Mouse (Mus musculus) urinary bladder, postnatal 36 days (tissue): Measurements from ENCODE around the gene Ubald1.

Experiments used
- DNase-seq, 2 experiments: peaks; one replicate each; pipeline ENCODE4 v3.0.0; 2022; ENCODE audit warnings: low spot score in 2 of 2, mixed read lengths in 1 of 2

Ubald1 gene

DNA sequence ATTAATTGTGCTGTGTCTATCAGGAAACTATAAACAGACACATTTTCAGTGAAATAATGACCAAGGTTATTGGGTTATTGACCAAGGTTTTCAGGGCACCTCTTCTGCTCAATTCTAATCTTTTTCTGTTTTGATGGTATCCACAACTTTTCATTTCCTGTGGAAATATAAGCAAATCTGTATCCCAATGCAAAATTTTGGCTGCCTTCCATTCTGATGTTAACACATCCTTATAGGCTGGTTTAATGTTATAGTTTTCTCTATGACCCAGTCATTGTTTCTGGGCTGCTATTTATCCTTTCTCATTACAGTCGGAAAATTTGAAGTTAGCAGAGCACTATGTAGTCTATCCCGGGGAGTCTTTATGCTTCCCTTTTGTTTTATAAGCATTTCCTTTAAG is 19.6 kb upstream of the Ubald1 start:
- DNase-seq: no peak

DNA sequence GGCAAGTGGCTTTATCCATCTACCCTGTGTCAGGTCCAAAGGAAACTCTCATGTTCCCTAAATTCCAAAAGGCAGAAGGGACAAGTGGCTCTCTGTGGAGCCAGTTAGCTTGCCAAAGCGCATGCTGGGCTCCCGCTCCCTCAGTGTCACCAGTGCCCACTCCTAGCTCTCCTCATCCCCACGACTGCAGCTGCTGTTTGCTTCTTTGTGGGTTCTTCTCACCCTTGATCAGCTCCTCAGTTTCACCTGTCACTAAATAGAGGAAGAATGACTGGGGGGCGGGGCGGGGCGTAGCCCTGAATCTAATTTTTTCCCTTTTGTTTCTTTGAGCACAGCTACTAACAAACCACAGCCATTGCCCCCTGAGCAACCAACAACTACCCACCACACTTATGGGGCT is 18.8 kb upstream of the Ubald1 start:
- DNase-seq: no peak

DNA sequence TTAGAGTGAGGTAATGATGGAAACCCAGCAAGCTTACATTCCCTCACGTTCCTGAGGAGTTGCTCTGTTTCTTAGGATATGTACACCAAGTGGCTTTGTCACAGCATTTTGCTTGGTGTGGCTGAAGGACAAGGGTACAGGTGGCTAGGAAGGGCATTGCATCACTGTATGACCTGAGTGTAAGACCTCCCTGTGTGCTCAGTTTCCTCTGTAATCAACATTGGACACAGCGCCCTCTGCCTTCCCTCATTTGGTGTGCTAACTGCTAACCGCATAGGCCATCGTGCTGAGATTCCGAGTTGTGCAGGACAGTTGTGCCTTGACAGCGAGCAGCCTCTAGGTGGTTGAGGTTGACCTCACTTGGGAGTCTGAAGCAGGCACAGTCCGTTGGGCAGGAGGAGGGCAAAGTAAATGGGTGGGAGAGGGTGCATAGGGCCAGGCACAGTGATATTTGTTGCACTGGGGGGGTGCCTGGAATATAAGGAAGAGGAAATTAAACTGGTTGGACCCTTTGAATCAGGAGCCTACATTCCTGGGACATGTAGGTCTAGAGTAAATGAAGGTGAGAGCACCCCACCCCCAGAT is 17.1 kb upstream of the Ubald1 start:
- DNase-seq: no peak

DNA sequence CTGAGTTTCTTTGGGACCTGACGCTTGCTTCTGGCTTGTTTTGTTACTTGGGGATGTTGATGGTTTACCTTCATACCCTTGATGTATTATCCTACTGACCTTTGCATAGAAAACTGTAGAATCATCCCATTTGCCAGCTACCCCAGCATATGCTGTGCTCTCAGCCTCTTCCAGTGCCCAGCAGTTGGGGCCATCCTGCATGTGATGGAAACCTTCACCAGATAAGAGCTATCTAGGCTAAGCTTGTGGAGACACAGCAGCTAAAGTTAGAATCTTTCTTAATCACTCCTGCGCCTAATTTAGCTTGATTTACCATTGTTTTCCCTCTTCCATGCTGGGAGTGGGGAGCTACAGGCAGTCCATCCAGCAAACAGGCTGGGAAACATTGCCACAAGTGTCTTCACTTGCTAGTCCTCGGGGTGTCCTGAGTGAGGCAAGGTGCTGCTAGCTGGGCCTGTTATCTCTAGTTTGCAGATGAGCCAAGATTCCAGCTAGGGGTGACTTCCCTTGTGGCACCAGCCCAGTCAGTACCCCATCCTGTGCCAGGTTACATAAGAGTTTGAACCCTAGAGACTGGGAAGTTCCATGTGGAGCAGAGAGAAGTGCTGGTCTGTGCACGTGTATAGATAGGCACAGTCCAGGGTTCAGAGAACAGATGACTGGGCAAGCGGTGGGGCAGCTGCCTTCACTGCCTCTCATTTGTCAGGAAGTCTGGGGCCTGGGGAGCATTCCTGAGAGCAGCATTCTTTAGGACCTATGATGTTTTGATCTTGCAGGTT is 16.3 kb upstream of the Ubald1 start:
- DNase-seq: no peak

DNA sequence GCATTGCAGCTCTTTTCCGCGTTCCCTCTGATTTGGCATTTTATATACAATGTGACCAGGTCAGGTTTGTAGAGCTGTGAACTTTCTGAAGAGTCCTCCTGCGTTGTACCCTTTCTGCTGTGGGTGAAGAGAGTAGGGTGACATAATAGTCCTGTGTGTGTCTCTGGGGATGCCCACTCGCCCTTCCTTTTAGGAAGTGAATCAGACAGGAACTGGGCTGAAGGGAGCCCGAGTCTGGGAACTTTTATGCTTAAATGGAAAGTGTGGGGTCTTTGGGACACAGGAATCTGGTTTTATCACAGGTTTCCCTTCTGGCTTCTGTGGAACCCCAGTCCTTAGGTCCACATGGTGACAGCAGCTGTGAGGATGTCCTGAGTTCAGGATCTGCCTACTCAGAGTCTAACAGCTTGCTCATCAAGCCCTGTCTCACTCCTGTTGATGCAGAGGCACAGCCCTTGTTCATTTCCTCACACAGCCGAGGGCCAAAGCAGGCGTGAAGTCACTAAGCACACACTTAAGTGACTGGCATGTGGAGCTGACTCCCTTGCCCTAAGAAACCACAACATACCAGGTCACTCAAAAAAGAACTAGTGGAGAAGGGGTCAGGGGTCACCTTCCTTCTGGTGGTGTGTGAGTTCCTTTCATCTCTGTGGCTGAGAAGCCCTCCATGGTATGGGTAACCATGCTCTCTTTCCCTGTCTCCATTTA is 14.2 kb upstream of the Ubald1 start:
- DNase-seq: no peak

DNA sequence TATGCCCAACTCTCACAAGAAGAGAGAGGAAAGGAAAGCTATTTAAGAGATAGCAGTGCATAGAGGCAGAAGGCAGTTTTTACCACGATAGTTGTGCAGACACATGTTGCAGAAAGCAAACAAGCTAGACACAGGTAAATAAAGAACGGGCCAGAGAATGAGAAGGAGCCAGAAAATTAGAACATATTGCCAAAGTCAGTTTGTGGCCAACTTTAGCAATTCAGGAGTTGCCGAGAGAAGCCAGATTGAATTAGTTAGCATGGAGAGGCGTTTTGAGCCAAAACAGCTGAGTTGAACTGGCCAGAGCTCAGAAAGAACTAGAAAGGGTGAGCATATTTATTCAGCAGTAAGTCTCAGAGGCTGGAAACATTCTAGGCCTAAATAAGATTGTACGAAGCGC is 12.1 kb upstream of the Ubald1 start:
- no peak for DNase-seq

DNA sequence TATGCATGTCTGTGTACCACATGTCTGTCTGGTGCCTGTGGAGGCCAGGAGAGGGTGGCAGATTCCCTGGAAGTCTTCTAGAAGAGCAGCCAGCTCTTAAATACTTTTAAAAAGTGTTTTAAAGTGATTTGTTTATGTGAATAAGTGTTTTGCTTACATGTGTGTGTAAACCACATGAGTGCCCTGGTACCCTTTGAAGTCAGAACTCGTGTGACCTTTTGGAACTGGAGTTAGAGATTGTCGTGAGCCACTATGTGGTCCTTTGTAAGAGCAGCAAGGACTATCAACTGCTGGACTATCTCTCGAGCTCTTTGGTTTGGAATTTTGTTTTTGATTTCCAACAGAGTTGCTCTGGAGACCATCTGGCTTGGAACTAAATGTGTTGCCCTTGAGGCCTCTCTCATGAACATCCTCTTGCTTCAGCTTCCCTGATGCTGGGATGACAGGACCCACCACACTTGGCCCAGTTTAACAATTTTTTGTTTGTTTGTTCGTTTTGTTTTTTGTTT is 10.1 kb upstream of the Ubald1 start:
- DNase-seq: no peak

DNA sequence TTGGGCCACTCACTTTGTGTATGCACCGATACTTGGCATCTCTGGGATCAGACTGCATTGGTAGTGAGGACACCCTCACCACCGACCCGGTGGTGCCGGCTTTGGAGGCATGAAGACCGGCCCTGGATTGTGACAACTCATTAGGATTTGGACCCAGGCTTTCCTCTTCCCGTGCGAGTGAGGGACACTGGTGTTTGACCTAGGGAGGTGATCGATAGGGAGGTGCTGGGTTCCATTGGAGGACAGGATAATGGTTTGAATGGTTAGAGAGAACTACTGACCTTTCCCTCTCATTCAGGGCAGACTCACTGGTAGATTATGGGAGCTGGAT is 6.5 kb upstream of the Ubald1 start:
- DNase-seq: no peak

DNA sequence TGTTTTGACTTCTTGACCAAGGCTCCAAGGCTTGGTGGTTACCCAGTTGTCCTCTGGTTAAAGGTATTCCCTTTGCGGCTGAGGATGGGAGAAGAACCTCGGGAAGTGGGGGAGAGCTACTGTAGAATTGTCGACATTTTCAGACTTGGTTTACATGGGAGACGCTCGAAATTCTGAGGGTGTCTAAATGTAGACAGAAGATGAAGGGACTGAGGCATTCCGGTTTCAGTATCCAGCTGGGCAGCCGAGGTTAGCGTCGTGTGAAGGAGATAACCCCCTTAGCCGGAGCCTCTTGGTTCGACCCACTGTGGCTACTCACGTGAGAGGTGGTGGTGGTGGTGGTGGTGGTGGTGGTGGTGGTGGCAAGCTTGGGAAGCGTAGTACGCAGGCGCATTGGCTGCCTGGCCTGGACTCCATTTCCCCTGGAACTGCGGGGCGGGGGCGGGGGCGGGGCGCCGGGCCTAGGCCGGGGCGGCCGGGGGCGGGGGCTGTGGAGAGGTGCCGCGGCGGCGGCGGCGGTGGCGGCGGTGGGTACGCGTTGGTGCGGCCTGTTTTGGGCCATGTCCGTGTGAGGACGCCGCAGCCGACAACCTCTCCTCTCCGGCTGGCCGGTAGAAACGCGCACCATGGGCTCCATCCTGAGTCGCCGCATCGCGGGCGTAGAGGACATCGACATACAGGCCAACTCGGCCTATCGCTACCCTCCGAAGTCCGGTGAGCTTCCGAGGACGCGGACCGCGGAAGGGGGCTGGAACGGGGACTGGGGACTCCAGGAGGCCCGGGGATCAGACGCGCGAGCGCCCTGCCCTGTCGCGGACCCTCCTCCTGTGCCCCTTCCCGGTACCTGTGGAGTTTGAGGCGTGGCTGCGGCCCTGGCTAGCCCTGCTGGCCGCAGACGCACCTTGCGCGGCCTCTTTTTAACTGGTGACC is 5.9 kb upstream of the Ubald1 start, which contains the start of gene Mgrn1:
Mgrn1 (plus strand) TSS at position 490 of the 930 bp plus-strand sequence.
- peak; percentile 67 to 86 for DNase-seq

DNA sequence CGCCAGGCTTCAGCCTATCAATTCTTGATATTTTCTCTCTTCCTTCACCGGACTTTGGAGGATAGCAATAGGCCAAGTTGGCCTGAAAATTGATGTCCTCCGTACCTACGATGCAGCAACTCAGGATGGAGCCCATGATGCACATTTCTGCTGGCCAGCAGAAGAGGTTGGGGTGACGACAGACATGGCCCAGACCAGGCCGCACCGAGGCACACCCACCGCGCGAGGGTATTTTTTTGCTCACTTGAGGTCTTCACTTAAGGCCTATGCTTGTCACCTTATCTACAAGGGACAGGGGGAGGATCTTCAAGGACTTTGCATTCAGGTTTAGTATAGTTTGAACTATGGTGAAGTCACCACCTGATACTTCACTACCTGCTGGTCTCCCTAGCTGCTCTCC is 4.8 kb upstream of the Ubald1 start:
- DNase-seq: no peak

DNA sequence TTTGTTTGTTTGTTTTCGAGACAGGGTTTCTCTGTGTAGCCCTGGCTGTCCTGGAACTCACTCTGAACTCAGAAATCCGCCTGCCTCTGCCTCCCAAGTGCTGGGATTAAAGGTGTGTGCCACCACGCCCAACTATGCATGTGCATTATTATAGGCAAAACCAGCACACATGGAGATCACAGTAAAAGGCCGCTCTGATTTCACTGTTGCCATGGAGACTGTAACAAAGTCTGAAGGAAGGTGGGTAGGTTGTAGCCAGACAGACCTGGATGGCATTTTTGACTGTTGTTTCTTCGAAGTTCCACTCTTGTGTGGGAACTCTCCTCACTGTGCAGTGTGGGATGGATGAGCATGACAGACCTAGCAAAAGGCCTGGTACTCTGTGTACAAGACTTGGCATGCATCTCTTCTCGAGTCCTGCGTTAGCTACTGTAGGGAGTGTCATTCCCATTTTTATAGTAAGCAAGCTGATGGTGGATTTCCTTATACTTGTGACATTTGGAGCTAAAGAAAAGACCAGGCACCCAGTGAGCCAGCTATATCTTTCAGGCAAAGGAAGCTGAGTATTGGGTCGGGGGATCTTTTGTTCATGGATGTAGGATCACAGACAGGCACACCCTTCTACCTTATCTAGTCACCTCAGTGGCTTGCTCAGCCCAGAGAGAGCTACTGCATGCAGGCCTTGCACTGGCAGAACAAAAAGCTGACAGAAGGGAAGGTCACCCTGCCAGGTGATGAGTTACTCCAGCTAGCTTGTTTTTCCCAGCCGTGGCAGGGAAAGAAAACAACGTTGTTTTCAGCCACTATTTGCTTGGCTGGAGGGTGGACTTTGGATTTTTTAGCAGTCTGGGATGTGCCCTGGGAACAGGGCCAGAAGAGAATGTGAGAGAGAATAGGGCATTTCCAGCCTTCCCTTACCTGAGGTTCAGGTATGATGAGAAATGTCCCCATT is 1.6 kb upstream of the Ubald1 start:
- DNase-seq: no peak

DNA sequence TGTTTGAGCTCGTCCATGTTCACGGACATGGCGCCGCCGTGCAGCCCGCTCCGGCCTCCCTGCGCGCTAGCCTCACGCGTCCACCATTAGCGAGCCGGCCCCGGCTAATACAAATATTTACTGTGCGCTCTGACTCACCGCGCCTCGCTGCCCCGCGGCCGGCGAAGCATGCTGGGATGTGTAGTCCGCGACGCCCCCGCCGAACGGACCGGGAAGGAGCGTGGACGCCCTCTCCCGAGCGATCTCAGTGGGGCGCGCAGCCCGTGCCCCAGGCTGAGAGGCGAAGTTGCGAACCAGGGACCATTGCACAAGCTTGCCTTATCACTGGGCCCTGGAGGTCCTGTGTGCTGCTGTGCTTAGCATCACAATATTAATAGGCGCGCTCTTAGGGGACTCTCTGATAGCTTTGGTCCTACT is 399 bp downstream of the Ubald1 start:
- DNase-seq: peak; percentile 88 to 91

DNA sequence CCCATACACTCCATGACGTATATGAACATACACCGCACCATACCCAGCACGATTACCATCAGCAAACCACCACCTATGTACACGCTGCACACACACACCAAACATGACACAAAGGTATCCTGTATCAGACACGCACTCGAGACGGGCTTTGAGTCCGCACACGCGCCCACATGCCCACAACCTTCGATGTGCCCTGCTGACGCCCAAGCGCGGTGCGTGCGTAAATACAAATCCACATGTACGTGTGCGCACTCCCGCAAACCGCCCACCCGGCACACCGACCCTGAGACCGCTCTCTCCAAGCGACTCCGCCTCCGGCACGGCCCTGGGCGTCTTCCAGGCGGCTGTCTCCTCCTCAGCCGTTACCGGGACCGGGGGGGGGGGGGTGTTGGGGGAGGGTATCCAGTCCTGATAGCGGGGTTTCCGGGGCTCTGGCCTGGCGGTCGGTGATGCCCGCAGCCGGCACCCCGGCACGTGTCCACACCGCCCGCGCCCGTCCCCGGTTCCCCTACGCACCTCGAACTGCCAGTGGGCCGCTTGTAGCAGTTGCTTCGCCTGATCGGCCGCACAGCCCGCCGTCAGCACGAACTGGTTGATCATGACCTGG is 911 bp downstream of the Ubald1 start:
- no peak for DNase-seq

DNA sequence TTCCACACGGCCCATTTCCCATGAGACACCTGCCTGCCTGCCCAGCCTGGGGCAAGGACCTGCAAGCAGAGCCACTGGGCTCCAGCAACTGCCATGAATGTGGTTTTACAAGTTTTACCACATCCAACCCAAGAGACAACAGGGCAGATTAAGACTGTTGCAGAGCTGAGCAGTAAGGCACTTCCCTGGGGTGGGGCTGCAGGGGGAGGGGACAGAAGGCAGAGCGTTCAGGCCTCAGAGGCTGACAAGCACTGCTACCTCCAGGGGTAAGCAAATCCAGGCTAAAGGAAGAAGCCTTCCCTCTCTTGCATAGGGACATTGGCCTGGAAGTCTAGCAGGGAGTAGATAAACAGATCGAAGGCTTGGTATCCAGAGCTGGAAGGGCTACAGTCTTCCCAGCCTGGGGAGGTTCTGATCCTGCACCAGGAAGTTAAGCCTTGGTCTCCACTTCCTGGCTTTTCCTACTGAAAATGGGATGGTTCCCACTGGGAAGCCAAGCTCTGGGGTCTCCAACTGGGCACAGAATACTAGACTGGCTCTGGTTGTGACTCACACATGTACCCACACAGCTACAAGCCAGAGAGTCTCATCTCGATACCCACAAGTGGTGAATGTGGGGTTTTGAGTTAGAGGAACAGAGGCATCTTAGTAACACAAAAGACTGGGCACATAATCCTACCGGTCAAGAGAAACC is 1.8 kb downstream of the Ubald1 start:
- DNase-seq: peak; percentile 67 to 77

DNA sequence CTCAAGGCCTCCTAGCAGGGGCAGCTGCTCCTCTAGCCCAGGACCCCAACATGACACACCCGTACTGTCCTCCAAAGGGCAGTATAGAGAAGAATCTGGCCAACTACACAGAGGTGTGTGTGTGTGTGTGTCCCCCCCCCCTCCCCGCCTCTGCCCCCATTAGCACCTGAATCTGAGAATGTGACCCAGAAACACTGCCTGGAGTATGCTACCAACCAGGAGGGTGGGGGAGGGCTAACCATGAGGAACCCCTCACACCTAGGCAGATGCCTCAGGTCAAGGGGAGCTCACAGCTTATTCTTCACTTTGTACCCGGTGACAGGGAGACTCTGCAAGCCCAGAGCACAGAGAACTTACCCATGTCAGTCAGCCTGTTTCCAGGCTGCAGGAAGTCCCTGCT is 2.4 kb downstream of the Ubald1 start:
- no peak for DNase-seq

DNA sequence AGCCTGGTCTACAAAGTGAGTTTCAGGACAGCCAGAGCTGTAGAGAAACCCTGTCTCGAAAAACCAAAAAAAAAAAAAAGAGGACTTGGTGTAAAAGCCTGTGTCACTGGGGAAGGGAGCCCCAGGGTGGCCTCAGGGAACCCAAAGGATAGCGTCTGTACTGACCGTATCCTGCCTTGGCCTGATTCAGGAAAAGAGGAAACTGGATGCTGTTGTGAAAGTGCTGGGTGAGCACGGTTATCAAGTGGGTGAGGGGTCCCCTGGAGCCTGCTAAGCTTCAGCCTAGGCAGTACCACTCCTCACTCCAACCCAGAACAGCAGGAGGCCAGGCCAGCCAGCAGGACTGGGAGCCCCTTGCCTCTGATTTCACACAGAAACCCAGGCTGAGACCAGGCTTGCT is 2.9 kb downstream of the Ubald1 start:
- no peak for DNase-seq

DNA sequence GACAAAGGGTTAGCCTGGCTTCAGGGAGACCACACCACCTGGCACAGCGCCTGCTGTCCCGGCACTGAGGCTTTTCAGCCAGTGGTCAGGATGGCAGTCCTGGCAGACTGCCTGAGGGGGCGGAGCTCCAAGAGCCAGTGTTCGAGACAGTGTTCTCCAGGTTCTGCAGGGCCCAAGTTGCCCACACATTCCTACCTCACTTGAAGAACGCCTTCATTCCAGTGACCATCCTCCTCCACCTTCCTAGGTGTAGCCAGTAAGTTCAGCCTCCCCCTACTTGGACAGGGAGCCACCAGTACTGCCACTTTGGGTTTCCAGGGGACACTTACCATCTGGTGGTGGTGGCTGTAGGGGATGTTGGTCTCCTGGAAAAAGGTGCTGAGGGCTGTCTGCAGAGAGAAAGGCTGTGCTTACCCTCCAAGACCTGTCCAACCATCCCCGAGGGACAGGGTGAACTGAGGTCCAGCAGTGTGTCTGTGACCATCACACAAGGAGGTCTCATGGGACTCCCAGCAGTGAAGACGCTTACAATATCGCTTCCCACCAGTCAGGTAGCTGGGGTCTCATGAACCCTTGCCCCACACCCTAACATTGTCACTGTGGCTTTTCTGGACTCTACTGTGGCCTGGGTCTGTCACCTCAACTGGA is 4.0 kb downstream of the Ubald1 start:
- DNase-seq: peak; percentile 45 to 71

DNA sequence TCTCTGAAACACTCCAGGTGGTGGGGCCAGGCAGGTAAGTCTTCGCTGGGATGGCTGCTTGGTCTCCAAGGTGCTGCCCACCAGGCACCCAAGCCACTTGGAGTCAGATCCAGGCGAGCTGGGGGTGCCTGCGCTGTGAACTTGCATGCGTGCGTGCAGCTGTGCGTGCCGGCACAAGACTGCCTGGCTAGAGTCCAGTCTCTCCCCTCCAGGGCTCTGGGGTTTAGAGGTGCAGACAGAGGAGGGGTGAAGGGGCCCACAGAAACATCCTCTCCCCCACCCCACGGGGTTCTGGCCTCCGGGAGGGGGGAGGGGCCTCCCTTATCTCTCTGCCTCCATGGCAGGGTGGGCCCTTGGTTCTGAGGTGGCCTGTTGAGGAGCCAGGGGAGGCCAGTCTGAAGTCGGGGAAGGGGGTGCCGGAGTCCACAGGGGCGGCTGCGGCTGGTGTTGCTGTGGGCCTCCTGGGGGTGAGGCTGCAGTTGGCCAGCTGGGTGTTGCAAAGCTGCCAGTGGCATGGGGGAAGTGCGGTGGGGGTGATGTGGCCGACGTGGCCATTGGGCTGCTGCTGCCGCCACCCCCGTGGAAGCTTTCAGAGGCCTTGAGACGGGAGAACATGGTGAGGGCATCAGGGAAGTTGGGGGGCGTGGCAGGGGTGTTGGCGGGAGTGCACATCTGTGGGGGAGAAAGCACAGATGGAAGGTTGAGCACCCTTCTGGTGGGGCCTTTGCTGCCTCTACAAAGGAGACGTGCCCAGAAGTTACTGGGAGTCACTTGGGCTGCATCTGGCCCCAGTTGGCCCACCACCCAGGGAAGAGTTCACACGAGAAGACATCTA is 4.7 kb downstream of the Ubald1 start:
- no peak for DNase-seq
